Mouse (Mus musculus): ENCODE results near the gene Snd1. TPM values are rescaled to one million over a fixed set of nuclear protein-coding genes. Genes with fewer than 3 reads are reported as not detected.

Snd1 gene
- polyA plus RNA-seq, 1 experiment from 2014 or later: 104 TPM

- 89% methylated on average over 4 of the region's 4 CpGs for WGBS
- no peaks in the 10 kb centered on the region for H3K36me3 ChIP-seq (replicated peaks)
- H3K4me1 ChIP-seq: peaks cover 12% of the 10 kb centered on the region
- H3K27me3 ChIP-seq: no peaks in the 10 kb centered on the region
- H3K9ac ChIP-seq: no peak overlapping the region
- H3K27ac ChIP-seq: no peak overlapping the region
- no peak for ATAC-seq (ENCODE audit: low FRiP score)
- no peak overlapping the region for H3K4me2 ChIP-seq
- no peak overlapping the region for H3K4me3 ChIP-seq (replicated peaks)
- no peaks in the 10 kb centered on the region for H3K9me3 ChIP-seq
Measured at GRCm38 (mm10) chr6:28613441-28613840, 138.5 kb downstream of the Snd1 start.

DNA sequence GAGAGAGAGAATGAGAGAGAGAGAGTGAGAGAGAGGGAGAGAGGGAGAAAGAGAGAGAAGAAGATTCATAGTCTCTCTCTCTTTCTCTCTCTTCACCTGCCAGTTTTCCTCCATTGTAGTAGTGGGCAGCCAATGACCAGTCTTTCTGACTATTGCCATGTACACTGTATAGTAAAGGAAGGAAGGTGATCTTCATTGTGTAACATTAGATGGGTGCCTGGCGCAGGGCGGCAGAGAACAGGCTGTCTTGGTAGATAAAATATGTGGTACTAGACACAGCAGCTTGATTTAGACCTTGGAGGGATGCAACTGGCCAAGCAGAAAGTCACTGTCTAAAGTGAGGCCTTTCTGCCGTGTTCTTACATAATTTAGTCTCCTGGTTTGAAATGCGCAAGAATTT, 139.9 kb downstream of the Snd1 start:
- ATAC-seq (ENCODE audit: low FRiP score): no peak

GRCm38 (mm10) chr6:28615408-28615807, 140.5 kb downstream of the Snd1 start:
- ATAC-seq (ENCODE audit: low FRiP score): no peak
- no peak overlapping the region for H3K4me3 ChIP-seq (replicated peaks)
- peaks cover 27% of the 10 kb centered on the region for H3K4me1 ChIP-seq
- no peaks in the 10 kb centered on the region for H3K27me3 ChIP-seq
- 87% methylated on average over 3 of the region's 3 CpGs for WGBS
- H3K9ac ChIP-seq: no peak overlapping the region
- no peaks in the 10 kb centered on the region for H3K36me3 ChIP-seq (replicated peaks)
- no peak overlapping the region for H3K27ac ChIP-seq
- no peaks in the 10 kb centered on the region for H3K9me3 ChIP-seq
- no peak overlapping the region for H3K4me2 ChIP-seq

More for the DNA sequence above, 139.9 kb downstream of the Snd1 start:
- Histone ChIP-seq H3K9me3 (no peaks in the 10 kb centered on the region), H3K4me3 (replicated peaks) (no peak overlapping the region), H3K9ac (no peak overlapping the region), H3K36me3 (replicated peaks) (no peaks in the 10 kb centered on the region), H3K4me1 (peaks cover 24% of the 10 kb centered on the region), H3K27ac (no peak overlapping the region), H3K27me3 (no peaks in the 10 kb centered on the region), H3K4me2 (no peak overlapping the region)
- WGBS: 93% methylated on average over 4 of the region's 4 CpGs

DNA sequence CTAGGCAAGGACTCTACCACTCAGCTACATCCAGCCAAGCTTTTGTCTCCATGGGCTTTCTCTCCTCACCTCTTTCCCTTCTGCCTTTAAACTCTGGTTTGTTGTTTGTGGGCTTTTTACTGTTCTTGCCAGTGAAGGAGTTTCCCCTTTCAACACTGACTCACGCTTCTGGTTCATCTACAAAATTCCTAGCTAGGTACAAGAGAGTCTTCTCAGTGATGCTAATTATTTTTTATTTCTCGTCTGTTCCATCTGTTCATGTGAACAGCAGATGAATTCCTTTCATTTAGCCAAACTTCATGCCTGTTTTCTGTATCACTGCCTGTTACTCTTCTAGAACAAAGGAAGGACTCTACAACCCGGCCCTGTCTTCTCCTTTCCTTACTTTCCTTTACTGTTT, 141.0 kb downstream of the Snd1 start:
- Histone ChIP-seq H3K36me3 (replicated peaks) (no peaks in the 10 kb centered on the region), H3K4me3 (replicated peaks) (no peak overlapping the region), H3K4me1 (peaks cover 27% of the 10 kb centered on the region), H3K27me3 (no peaks in the 10 kb centered on the region), H3K27ac (peak overlapping the region; percentile 31; the same call in 1 of the 2 replicates), H3K4me2 (no peak overlapping the region), H3K9ac (no peak overlapping the region), H3K9me3 (no peaks in the 10 kb centered on the region)
- no peak for ATAC-seq (ENCODE audit: low FRiP score)
- 53% methylated on average over 3 of the region's 3 CpGs for WGBS

DNA sequence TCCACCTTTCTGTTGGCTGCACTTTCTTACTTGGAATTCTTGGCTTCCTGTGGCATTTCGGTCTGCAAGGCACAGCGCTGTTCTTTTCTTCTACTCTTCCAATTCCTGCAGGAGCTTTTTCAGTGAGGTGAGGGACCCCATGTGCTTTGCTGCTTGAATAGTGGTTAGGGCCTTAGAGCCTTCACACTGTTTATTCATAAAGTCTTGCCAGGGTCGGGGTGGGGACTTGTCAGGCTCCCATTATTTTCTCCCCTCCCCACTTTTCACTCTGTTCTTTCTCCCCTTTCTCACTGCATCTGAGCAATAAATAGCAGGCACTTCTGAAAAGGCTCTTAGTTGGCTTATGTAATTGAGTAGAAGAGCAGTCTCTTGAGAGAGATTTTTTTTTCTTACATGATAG, 143.4 kb downstream of the Snd1 start:
- WGBS: 20% methylated on average over 3 of the region's 3 CpGs
- peak overlapping the region; percentile 42 for H3K27ac ChIP-seq
- no peaks in the 10 kb centered on the region for H3K9me3 ChIP-seq
- no peaks in the 10 kb centered on the region for H3K27me3 ChIP-seq
- no peaks in the 10 kb centered on the region for H3K36me3 ChIP-seq (replicated peaks)
- peaks cover 27% of the 10 kb centered on the region for H3K4me1 ChIP-seq
- H3K4me2 ChIP-seq: no peak overlapping the region
- H3K9ac ChIP-seq: no peak overlapping the region
- H3K4me3 ChIP-seq (replicated peaks): no peak overlapping the region
- ATAC-seq (ENCODE audit: low FRiP score): peak; percentile 45; the same call in 1 of the 2 replicates

DNA sequence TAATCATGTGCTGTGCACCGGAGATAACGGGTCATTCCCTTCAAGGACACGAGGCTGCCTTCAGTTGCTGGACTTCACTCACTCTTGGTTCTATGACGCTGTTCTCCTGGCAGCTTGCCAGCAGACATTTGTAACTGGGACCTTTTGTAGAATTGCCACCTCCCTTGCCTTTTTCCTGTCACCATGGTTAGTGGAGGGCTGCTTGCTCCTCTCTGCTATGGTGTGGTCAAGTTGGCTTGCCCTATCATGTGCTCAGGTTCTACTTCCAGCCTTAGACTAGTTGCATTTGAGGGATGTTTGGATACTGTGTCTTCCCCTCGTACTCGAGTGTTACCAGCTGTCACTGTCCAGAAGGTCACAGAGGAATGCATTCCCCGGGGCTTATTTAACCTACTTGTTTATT, 143.8 kb downstream of the Snd1 start:
- Histone ChIP-seq H3K9ac (no peak overlapping the region), H3K4me1 (peaks cover 29% of the 10 kb centered on the region), H3K4me3 (replicated peaks) (no peak overlapping the region), H3K4me2 (no peak overlapping the region), H3K27me3 (no peaks in the 10 kb centered on the region), H3K27ac (peak overlapping the region; percentile 42; the same call in 1 of the 2 replicates), H3K9me3 (no peaks in the 10 kb centered on the region), H3K36me3 (replicated peaks) (no peaks in the 10 kb centered on the region)
- peak; percentile 63; the same call in 1 of the 2 replicates for ATAC-seq (ENCODE audit: low FRiP score)
- 44% methylated on average over 7 of the region's 7 CpGs for WGBS

DNA sequence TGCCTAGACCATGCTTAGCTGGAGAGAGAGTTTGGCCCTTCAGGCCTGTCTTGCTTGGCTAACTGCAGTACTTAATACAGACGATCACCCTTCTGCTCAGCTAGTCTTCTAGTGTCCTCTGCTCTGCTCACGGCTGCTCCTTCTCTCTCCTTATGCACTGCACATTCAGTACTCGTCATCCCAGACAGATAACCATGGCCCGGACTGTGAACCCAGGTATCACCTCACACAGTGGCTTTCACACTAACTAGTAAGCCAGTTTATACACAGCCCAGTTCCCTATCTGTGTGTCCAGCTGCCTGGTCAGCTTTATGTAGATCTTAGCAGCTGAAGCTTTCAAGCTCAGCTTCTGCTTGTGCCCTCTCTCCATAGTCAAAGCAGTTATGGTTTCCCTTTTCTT, 146.5 kb downstream of the Snd1 start:
- 84% methylated on average over 4 of the region's 4 CpGs for WGBS

GRCm38 (mm10) chr6:28621961-28622360, 147.0 kb downstream of the Snd1 start:
- Histone ChIP-seq H3K27ac (no peak overlapping the region), H3K4me3 (replicated peaks) (no peak overlapping the region), H3K9me3 (no peaks in the 10 kb centered on the region), H3K4me2 (no peak overlapping the region), H3K27me3 (no peaks in the 10 kb centered on the region), H3K9ac (no peak overlapping the region), H3K36me3 (replicated peaks) (no peaks in the 10 kb centered on the region; the same call in 1 of the 2 replicates), H3K4me1 (peaks cover 27% of the 10 kb centered on the region)
- WGBS: 89% methylated on average over 5 of the region's 5 CpGs
- ATAC-seq (ENCODE audit: low FRiP score): no peak

More for the DNA sequence above, 146.5 kb downstream of the Snd1 start:
- Histone ChIP-seq H3K9ac (no peak overlapping the region), H3K9me3 (no peaks in the 10 kb centered on the region), H3K27me3 (no peaks in the 10 kb centered on the region), H3K4me2 (no peak overlapping the region), H3K36me3 (replicated peaks) (no peaks in the 10 kb centered on the region; the same call in 1 of the 2 replicates), H3K27ac (no peak overlapping the region), H3K4me3 (replicated peaks) (no peak overlapping the region), H3K4me1 (peaks cover 27% of the 10 kb centered on the region)
- ATAC-seq (ENCODE audit: low FRiP score): no peak

GRCm38 (mm10) chr6:28622522-28622921, 147.6 kb downstream of the Snd1 start:
- Histone ChIP-seq H3K9ac (no peak overlapping the region), H3K36me3 (replicated peaks) (no peaks in the 10 kb centered on the region; the same call in 1 of the 2 replicates), H3K4me3 (replicated peaks) (no peak overlapping the region), H3K27me3 (no peaks in the 10 kb centered on the region), H3K4me1 (peaks cover 27% of the 10 kb centered on the region), H3K4me2 (no peak overlapping the region), H3K27ac (no peak overlapping the region), H3K9me3 (no peaks in the 10 kb centered on the region)
- ATAC-seq (ENCODE audit: low FRiP score): no peak
- 80% methylated on average over 6 of the region's 6 CpGs for WGBS

- Histone ChIP-seq H3K36me3 (replicated peaks) (no peaks in the 10 kb centered on the region; the same call in 1 of the 2 replicates), H3K9me3 (no peaks in the 10 kb centered on the region), H3K4me3 (replicated peaks) (no peak overlapping the region), H3K27me3 (no peaks in the 10 kb centered on the region), H3K4me1 (peaks cover 26% of the 10 kb centered on the region), H3K27ac (no peak overlapping the region), H3K4me2 (no peak overlapping the region), H3K9ac (no peak overlapping the region)
- no peak for ATAC-seq (ENCODE audit: low FRiP score)
- WGBS: 75% methylated on average over 3 of the region's 3 CpGs
Measured at GRCm38 (mm10) chr6:28622963-28623362, 148.0 kb downstream of the Snd1 start.

DNA sequence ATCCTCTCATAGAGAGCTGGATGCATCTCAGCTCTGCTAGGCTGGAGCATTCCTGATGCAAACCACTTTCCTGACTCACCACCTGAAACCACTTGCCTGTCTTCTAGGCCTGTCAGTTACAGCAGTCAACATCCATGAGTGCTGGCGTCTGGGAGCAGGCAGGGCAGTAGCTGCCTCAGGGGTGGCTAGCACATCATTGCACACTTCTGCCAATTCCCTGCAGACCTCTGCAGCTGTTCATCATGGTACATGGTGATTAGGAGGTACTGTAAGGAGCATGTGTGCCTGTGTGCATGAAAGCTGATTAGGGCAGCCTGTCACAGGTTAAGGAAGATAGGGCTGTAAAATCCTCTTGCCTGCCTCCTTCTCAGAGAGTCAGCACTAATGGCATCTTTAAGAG, 153.5 kb downstream of the Snd1 start:
- H3K4me2 ChIP-seq: no peak overlapping the region
- 21% methylated on average over 1 of the region's 1 CpGs for whole genome bisulfite sequencing

DNA sequence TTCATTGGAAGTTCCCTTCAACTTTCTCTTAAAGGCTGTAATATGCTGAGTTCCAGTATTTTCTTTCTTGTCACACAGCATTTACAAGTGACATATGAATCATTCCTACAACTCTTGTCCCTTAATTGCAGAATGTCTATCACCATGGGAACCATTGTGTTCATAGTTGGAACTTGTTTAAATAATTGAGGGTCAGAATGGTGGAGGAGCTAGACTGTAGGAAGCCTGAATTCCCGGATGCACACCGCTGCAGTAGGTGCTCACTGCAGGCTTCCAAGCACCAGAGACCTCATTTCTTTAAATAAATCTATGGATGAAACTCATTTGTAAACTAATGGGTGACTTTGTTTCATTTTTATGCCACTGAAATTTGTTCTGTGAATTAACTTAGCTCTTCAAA, 154.9 kb downstream of the Snd1 start:
- H3K36me3 ChIP-seq (replicated peaks): no peaks in the 10 kb centered on the region; the same call in 1 of the 2 replicates
- 33% methylated on average over 2 of the region's 2 CpGs for WGBS
- ATAC-seq (ENCODE audit: low FRiP score): 0 out of 2 replicates have a peak, but pooled peaks have one; percentile 45
- no peak overlapping the region for H3K9ac ChIP-seq
- H3K4me3 ChIP-seq (replicated peaks): no peak overlapping the region
- peaks cover 35% of the 10 kb centered on the region for H3K4me1 ChIP-seq
- H3K27me3 ChIP-seq: no peaks in the 10 kb centered on the region
- no peak overlapping the region for H3K4me2 ChIP-seq
- H3K27ac ChIP-seq: no peak overlapping the region
- H3K9me3 ChIP-seq: no peaks in the 10 kb centered on the region

More for the DNA sequence above, 153.5 kb downstream of the Snd1 start:
- ATAC-seq (ENCODE audit: low FRiP score): peak; percentile 65
- no peak overlapping the region for H3K4me3 ChIP-seq (replicated peaks)
- H3K27me3 ChIP-seq: no peaks in the 10 kb centered on the region
- no peak overlapping the region for H3K9ac ChIP-seq
- peaks cover 34% of the 10 kb centered on the region for H3K4me1 ChIP-seq
- no peaks in the 10 kb centered on the region; the same call in 1 of the 2 replicates for H3K36me3 ChIP-seq (replicated peaks)
- no peaks in the 10 kb centered on the region for H3K9me3 ChIP-seq
- peak overlapping the region; percentile 38 for H3K27ac ChIP-seq

DNA sequence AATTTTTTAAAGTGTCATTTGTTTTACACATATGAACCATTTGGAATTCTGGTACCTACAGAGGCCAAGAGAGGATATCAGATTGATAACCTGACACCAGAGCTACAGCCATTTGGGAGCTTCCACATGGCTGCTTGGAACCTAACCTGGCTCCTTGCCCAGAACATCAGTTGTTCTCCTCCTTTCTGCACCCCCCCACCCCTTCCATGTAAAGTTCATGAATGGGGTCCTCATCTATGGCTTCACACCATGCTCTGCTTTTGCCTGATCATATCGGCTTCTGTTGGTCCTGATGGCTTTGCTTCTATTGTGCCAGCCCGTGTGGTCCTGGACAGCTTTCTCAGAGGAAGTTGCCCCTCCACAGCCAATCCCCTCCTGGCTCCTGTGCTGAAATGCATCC, 156.0 kb downstream of the Snd1 start:
- Histone ChIP-seq H3K36me3 (replicated peaks) (no peaks in the 10 kb centered on the region; the same call in 1 of the 2 replicates), H3K4me1 (peaks cover 35% of the 10 kb centered on the region), H3K27me3 (no peaks in the 10 kb centered on the region), H3K4me3 (replicated peaks) (no peak overlapping the region), H3K9me3 (no peaks in the 10 kb centered on the region), H3K27ac (no peak overlapping the region), H3K4me2 (no peak overlapping the region), H3K9ac (no peak overlapping the region)
- no peak for ATAC-seq (ENCODE audit: low FRiP score)
- WGBS: 79% methylated on average over 2 of the region's 2 CpGs

Measured in forebrain, embryonic 12.5 days (tissue).